Mouse (Mus musculus): ENCODE results near the gene Tmc3. TPM values are rescaled to one million over a fixed set of nuclear protein-coding genes. Genes with fewer than 3 reads are reported as not detected.

Gene Tmc3
- total RNA-seq, 2 experiments from 2014 or later, result not detected

DNA sequence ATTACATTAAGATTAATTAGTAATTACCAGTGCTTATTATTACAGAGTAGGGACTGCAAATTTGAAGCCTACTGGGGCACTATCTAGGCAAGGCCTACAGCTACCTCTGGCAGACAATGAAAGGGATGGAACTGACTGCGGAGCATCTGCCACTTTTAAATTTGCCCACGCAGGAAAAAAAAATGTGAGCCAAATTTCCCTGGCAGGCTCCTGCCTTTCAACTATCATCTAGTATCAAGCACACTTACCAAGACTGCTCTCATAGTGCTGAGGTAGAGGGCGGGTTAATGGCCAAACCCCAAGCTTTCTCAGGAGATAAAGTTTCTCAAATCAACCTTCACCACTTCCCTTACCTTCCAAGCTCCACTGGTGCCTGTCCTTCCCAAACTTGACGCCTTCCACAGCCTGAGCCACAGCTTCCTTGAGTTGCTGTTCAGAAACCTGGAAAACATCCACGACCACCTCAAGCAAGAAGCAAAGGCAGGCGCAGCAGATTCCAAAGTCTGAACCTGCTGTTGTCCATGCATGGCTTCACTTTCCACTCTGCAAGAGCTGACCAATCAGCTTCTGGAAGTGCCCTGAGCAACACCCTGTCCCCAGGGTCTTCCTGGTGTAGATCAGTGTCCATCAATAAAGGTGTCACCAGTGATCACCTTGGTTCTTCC lies 78.1 kb downstream of the Tmc3 start:
- no peak for ATAC-seq (replicated peaks; ENCODE audit: poor library complexity, severe bottlenecking)

DNA sequence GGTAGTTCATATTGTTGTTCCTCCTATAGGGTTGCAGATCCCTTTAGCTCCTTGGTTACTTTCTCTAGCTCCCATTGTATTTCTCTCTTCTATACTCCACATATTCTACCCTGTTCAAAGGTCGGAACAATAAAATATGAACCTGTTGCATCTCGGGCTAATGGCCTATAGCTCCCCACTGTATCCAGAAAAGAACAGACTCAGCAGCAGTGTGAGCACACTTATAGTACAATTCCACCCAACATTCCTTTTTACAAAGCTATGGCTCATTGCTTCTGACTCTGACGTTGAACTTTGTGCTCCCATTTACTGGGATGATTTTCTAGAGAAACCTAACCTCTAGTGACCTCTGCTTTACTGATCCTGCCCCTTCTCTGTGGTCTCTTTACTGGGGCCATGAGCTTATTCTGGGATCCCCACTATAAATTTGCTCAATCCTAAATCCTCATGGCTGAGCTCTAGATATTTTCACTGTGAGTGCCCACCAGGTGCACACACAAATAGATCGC lies 81.4 kb downstream of the Tmc3 start:
- no peak for ATAC-seq (replicated peaks; ENCODE audit: poor library complexity, severe bottlenecking)

DNA sequence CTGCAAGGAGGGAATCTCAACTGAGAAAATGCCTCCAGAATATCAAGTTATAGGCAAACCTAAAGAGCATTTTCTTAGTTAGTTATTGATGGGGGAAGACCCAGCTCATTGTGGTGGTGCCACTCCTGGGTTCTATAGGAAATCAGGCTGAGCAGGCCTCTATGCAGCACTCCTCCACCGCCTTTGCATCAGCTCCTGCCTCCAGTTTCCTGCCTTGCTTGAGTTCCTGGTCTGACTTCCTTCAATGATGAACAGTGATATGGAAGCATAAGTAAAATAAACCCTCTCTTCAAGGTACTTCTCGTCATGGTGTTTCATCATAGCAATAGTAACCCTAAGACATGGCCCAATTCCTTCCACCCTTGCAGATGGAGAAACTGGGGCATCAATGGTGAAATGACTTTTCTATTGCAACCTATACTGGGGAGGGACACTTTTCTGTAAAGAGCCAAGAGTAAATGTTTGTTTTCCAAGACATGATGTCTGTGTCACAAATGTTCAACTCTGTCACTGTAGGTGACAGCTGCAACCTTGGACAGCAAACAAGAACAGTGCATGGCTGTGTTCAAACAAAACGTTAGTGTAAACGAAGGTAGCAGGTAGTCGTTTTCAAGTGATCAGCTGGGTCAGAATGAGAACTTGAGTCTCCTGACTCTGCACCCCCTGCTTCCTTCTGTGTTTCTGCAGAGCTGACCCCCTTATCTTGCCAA lies 83.4 kb downstream of the Tmc3 start:
- ATAC-seq (replicated peaks; ENCODE audit: poor library complexity, severe bottlenecking), result peak; percentile 57

DNA sequence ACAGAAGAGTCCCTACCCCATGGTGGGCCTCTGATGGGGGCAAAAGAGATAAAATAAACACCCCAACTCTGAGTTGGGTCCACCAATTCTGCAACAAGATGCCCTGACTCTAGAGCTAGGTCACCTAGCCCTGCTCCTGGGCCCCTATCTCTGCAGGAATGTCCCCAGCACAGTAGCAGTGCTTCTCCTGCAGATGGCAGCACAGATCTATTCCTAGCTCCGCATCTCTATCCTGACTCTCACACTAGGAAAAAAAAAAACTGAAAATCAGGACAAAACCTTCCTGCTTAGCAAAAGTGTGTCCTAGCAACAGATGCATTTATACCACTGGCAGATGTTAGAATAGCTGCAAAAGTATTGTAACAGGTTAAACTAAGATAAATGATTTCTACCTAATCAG lies 84.0 kb downstream of the Tmc3 start:
- ATAC-seq (replicated peaks; ENCODE audit: poor library complexity, severe bottlenecking), result peak; percentile 69

DNA sequence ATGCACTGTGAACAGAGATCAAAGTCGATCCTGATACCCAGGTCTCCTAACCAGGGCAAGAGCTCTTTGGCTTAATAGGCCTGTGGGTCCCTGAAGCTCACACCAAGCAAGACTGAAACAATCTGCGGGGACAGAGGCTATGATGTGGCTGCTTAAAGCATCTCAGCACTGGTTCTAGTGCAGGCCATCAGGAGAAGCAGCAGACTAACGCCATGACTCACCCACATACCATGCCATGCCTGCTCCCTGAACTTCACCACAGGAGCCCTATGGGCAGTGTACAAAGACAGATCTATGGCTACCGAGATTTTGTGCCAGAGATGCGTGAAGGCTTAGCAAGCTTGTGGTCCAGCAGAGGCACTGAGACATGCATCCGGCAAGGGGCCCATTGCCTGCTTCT lies 86.8 kb downstream of the Tmc3 start:
- ATAC-seq (replicated peaks; ENCODE audit: poor library complexity, severe bottlenecking), result no peak

Other genes starting within 250 kb of the Tmc3 start
- gene Stard5, start 47.0 kb downstream of the Tmc3 start, total RNA-seq (2014; fragmentation: Nextera tagmentation), result 9.7 and 17.4 TPM in 2 replicates
- 8.5 and 10.7 TPM in 2 replicates for gene Stard5, start 47.0 kb downstream of the Tmc3 start, total RNA-seq (2017)
- 43.0 and 52.2 TPM in 2 replicates for gene Il16, start 160.8 kb downstream of the Tmc3 start, total RNA-seq (2014; fragmentation: Nextera tagmentation)
- gene Il16, start 160.8 kb downstream of the Tmc3 start, total RNA-seq (2017), result 66.4 and 71.5 TPM in 2 replicates
- not detected in 2 replicates for gene Cfap161, start 210.0 kb downstream of the Tmc3 start, total RNA-seq (2014; fragmentation: Nextera tagmentation)
- gene Cfap161, start 210.0 kb downstream of the Tmc3 start, total RNA-seq (2017), result not detected in 2 replicates

All from granulocyte monocyte progenitor cell, adult 5-6 weeks (primary cell).